Mouse (Mus musculus) G1E (cell line): ENCODE data around the gene Tgfb1.

Experiments
- CTCF ChIP-seq: IDR thresholded peaks from 2 replicates; pipeline ENCODE4 v1.5.1; 2012; ENCODE audit warnings: low read depth, low read length, inconsistent platforms, mixed read lengths
- GATA1 ChIP-seq: IDR thresholded peaks from 2 replicates; pipeline ENCODE4 v1.6.1; 2012; ENCODE audit warnings: borderline replicate concordance, low read length, inconsistent platforms, mixed read lengths

GRCm38 (mm10) chr7:25699851-25700250 is 13.0 kb downstream of the Tgfb1 start:
- TF ChIP-seq CTCF (no peak), GATA1 (no peak)
